Mouse (Mus musculus) lung, adult 2 months (tissue): ENCODE measurements around the gene Prickle4.

Experiments used
- CTCF ChIP-seq: fragments of 200-500 bp; IDR thresholded peaks from 2 replicates; pipeline ENCODE4 v1.5.1; 2011; ENCODE audit warnings: mild to moderate bottlenecking, low read length, control low read depth; ENCODE audit not compliant: insufficient read depth
- POLR2A ChIP-seq: fragments of 200-500 bp; IDR thresholded peaks from 2 replicates; pipeline ENCODE4 v1.6.1; 2011; ENCODE audit warnings: low read depth, mild to moderate bottlenecking, control low read depth, low read length, borderline replicate concordance; ENCODE audit errors: extremely low read depth

DNA sequence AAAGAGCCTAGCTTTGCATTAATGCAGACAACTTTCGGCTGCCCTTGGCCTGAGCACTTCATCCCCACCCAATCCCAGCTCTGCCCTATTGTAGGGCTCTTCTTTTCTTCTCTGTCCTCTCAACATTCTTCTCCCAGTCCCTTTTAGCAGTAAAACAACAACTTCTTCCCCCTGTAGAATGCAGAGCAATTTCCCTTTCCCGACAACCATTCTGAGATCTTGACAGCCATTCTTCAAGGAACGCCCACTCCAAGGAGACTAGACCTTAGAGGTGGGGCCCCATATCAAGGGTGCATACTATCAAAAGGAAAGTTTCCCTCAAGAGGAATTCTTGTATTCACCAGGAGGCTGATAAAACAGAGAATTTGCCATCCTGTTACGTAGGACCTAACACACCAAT, 45.6 kb downstream of the Prickle4 start:
- no peak for TF ChIP-seq CTCF
- no peak for TF ChIP-seq POLR2A
